Mouse (Mus musculus) adipocyte (in vitro differentiated cells): ENCODE data around the gene Mag.
"Not testable (repeated sequence)": the region's sequence is repeated elsewhere in the genome, so short reads cannot be mapped to it uniquely, and the experiment has no call there.

Experiments used
- DNase-seq: peaks from one replicate; pipeline ENCODE4 v3.0.0-alpha.2; 2016; ENCODE audit warnings: low spot score

The Mag gene

GRCm38 (mm10) chr7:30914732-30915131 is at the start of gene Mag:
Gene Mag (minus strand): TSS chr7:30914873.
- no peak for DNase-seq

GRCm38 (mm10) chr7:30964366-30964765 is 49.7 kb upstream of the Mag start:
- DNase-seq = no peak

GRCm38 (mm10) chr7:30962862-30963261 is 48.2 kb upstream of the Mag start:
- DNase-seq = no peak

- DNase-seq = no peak
Measured at GRCm38 (mm10) chr7:30959786-30960349, 45.2 kb upstream of the Mag start.

DNA sequence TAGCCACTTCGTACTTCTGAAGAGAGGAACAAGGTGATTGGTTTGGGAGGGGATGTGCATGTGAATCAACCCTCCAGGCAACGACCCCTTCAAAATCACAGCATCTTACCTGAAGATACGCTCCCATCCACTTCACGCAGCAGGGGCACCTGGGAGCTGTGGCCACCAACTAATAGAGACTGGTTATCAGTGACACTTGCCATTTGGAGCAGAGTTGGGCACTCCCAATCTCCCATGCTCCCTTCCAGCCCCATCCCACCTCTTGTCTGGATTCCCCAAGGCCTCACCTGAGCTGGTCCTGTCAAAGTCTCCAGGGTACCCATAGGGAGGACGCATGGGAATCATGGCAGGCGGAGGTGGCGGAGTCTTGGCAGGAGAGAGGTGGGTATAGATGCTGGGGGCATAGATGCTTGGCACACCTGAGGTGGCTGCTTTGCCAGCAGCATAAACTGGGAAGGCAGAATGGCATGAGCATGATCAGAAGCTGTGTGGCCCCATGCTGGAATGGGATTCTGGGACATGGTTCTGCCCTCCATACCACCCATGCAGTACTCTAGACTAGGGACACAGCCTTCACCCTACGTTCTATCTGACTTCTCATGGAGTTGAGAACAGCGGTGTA is 44.3 kb upstream of the Mag start:
- DNase-seq = no peak

DNA sequence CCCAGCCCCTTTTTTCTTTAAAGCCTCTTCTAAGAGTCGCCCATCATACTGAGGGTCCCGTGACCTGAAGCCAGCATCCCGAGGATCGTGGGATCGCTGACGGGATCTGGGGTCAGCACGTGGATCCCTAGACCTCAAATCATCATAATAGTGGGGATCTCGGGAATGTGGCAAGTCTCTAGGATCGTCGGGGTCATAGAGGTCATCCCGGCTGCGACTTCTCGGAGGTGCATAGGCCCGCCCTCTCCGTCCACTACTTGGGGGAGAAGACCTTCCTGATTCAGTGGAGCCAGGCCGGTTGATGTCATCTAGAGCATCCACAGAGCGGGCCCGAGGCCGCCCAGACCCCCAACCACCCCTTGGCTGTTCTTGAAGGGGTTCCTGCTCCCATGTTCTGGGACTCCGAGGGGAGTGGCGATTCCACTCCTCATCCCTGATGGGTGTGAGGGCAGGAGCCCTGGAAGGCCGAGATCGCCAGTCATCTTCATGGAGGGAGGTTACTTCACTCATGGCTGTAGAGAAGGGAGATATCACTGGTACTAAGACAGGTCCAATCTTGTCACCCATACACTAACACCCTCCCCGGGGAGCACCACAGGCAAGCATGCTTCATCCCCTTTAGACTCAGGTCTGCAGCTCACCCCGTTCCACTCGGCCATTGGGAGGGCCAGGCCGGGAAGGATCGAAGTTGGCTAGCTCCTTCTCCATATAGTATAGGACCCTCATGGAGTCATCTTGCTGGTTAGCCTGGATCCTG is 43.6 kb upstream of the Mag start:
- no peak for DNase-seq

DNA sequence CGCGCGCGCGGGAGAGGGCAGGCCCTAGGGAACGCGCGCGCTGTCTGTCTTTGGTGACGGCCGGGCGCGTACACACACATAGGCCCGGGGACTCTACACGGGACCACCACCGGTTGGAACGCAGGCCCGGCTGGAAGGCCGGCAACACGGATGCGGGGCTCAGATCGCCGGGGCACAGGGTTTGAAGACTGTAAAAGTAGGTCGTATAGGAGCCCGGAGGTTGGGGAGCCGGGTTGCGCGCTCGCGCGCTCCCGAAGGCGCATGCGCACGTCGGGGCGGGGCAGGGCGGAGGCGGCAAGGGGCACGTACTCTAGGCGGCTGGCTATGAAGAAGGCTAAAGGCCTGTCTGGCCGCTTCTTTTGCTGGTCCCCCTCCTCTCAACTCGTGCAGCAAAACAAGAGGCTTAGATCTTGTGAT is 42.7 kb upstream of the Mag start:
- DNase-seq = peak; percentile 84

DNA sequence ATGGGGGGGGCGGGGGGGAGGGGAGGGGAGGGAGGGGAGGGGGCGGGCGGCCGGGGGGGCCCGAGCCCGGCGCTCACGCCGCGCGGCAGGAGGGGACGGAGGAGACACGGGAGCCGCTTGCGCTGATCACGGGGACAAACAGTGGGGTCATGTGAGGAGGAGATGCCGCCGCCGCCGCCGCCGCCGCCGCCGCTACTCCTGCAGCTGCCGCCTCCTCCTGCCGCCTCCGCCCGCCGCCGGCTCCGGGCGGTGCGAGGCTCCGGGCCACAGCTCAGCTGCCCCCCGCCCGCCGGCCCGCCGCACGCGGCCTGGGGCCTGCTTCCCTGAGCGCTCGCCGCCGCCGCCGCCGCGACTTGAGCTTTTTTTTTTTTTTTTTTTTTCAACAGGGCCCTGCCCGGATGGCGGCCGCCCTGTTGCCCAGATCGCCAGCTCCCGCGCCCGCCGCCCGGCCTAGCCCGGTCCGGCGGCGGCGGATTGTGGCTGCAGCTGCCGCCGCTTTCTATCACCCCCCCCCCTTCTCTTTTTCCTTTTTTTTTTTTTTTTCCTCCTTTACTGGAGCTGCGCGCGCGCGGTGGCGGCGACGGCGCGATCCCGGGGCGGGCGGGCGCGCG is 42.2 kb upstream of the Mag start, which contains the start of gene Usf2:
Gene Usf2 (minus strand): TSS at position 48 of the 611 bp plus-strand sequence.
- peak; percentile 60 for DNase-seq

DNA sequence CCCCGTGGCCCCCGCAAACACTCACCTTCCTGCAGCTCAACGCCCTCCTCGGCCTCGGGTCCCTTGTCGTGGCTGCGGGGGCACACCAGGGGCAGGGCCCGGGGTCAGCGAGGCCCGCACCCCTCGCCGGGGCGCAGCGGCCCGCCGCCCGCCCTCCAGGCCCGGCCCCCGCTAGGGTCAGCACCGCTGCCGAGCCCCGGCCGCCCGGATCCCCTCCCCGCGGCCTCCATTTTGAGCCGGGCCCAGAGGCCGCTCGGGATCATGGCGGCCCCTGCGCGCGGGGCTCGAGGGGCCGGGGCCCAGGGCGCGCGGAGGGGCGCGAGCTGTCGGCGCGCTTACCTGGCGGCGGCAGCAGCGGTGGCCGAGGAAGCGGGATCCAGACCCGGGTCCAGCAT is 41.7 kb upstream of the Mag start:
- no peak for DNase-seq

DNA sequence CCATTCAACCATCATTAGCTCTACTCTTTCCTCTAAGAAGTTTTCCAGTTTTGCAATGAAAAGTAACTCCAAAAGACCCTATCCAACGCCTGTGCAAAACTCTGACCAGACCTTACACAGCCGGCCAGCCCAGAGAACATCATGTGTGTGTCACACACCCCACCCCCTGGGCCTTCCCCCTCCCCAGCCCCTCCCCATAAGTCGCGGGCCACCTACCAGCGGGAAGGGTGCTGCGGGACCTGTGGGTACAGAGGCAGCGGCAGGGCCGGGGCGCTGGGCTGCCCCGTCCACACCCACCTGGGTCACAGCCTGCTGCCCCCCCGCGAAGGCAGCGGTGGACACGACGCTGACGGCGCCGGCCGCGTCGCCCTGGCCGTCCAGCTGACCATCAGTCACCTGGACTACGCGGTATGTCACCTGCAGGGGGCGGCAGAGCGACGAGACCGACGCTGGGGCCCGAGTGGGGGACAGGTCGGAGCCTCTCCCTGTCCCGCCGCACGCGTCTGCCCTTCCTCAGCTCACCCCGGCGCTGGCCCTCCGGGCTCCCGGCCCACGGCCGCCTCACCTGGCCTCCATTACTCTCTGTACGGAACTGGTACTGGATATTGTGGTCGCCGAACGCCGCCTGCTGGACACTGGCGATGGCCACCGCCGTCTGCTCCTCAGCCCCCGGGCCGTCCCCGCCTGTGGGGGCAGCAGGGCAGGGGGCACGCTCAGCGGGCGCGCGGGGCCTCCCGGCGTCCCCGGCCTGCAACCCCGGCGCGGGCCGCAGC is 41.1 kb upstream of the Mag start:
- peak; percentile 82 for DNase-seq

GRCm38 (mm10) chr7:30954971-30955520 is 40.4 kb upstream of the Mag start:
- no peak for DNase-seq

GRCm38 (mm10) chr7:30954036-30954435 is 39.4 kb upstream of the Mag start:
- DNase-seq = no peak

DNA sequence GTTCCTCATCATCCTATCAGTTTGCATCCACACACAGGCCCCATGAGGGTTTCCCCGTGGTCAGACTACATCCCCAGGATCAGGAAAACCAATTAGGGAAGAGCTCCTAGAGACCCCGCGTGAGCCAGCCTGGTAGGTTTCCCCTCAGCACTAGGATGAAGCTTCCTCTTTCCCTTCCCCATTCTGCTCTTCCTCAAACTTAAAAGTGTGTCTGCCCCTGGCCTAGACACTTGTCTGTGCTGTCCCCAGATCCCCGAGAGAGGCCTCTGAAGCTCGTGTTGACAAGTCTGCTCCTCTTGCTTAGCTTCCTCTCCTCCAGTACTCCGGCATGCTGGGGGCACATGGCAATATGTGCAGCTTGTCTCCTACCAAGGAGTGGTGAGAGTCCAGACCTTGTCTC is 38.8 kb upstream of the Mag start:
- DNase-seq = no peak

DNA sequence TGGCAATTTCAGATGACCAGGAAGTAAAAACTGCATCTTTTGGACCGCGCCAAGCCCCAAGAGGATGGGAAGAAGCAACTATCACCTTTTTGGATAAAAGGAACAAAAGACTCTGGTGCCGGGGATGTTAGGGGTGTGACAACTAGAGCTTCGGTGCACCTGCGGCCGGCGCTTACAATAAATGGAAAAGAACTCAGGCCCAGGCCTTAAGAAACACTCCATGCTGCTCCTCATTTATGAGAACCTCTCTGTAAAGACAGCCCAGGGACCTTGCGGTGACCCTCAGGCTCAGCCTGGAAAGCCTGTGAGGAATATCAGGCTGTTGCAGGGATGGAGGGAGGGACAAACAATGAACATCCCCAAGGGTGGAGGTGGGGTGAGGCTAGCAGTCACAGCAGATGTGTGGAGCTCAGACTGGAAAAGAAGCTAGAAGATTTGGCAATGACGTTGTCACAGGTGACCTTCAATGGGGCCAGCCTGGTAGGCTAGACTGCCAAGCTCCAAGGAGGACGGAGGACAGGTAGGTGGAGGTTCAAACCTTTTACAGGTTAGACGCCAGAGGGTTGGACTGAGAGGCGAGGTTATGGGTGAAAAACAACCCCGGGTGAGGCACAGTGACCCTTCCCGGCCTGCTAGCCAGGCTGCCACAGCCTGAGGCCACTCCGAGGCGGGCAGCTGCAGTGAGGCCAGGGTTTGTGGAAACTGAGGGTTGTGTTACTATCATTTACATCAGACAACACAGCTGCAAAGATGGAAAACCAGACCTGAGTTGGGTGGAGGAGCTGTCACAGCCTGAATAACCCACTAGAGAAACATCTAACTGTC is 38.0 kb upstream of the Mag start:
- DNase-seq = no peak

- DNase-seq = peak; percentile 32
Measured at GRCm38 (mm10) chr7:30949902-30950301, 35.2 kb upstream of the Mag start.

GRCm38 (mm10) chr7:30945876-30946275 is 31.2 kb upstream of the Mag start:
- no peak for DNase-seq

DNA sequence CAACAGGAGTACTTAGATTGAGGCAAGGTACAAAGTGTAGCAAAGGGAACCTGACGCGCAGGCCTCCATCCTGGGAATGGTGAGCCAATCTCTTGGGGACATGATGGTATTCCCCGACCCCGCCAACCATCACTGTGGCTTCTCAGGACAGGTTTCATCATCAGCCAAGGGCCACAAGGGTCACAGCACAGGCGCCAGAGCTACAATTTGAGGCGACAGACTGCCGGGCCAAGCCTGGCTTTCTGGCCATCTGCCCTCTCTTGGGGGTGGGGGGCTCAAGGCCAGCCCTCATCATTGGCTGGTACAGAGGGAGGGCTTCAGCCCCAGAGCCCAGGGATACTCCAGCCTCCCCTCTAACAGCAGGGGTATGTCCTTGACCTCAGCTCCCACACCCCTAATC is 30.8 kb upstream of the Mag start:
- DNase-seq = not testable (repeated sequence)

GRCm38 (mm10) chr7:30944706-30945105 is 30.0 kb upstream of the Mag start:
- not testable (repeated sequence) for DNase-seq

GRCm38 (mm10) chr7:30943909-30944635 is 29.4 kb upstream of the Mag start, which contains the start of gene Hamp:
Gene Hamp (minus strand): TSS chr7:30944032.
- no peak for DNase-seq

- not testable (repeated sequence) for DNase-seq
Measured at GRCm38 (mm10) chr7:30942365-30942764, 27.7 kb upstream of the Mag start.
